Mouse (Mus musculus) hindbrain, postnatal 0 days (tissue): ENCODE results near the gene Myo3b. TPM values are rescaled to one million over a fixed set of nuclear protein-coding genes. Genes with fewer than 3 reads are reported as not detected.

Source experiments
- ATAC-seq: fragments of 200-750 bp; cut with Nextera tagmentation; 2 replicates; pipeline ENCODE4 v1.8.0; 2017; ENCODE audit warnings: mild to moderate bottlenecking, moderate TSS enrichment, moderate library complexity
- DNase-seq: peaks from one replicate; pipeline ENCODE4 v3.0.0-alpha.2; 2015; ENCODE audit warnings: low spot score
- H3K27ac ChIP-seq: fragments of 300-500 bp; sonication (generic); 2 replicates; pipeline ENCODE4 v1.5.1; 2014; ENCODE audit warnings: mild to moderate bottlenecking
- H3K27me3 ChIP-seq: fragments of 300-500 bp; sonication (generic); 2 replicates; pipeline ENCODE4 v1.6.1; 2014; ENCODE audit warnings: low read length, mixed read lengths; ENCODE audit not compliant: insufficient read depth
- H3K36me3 ChIP-seq: fragments of 300-500 bp; sonication (generic); 2 replicates; pipeline ENCODE4 v1.6.1; 2014; ENCODE audit warnings: low read length, mixed read lengths; ENCODE audit not compliant: insufficient read depth
- H3K4me1 ChIP-seq: fragments of 300-500 bp; sonication (generic); 2 replicates; pipeline ENCODE4 v1.6.1; 2014; ENCODE audit warnings: antibody characterized with exemption, low read length, mixed read lengths; ENCODE audit not compliant: insufficient read depth
- H3K4me2 ChIP-seq: fragments of 300-500 bp; sonication (generic); 2 replicates; pipeline ENCODE4 v1.6.1; 2014; ENCODE audit warnings: low read depth, mild to moderate bottlenecking, low read length, moderate library complexity, mixed read lengths
- H3K4me3 ChIP-seq: fragments of 300-500 bp; sonication (generic); 2 replicates; pipeline ENCODE4 v1.5.1; 2014; ENCODE audit warnings: low read length
- H3K9ac ChIP-seq: fragments of 300-500 bp; sonication (generic); replicated peaks from 2 replicates; pipeline ENCODE4 v1.6.1; 2014; ENCODE audit warnings: mild to moderate bottlenecking, low read length, moderate library complexity, mixed read lengths
- H3K9me3 ChIP-seq: fragments of 300-500 bp; sonication (generic); 2 replicates; pipeline ENCODE4 v1.6.1; 2016; ENCODE audit warnings: low read length, mixed read lengths
- CTCF ChIP-seq: IDR thresholded peaks from 2 replicates; pipeline ENCODE4 v1.5.1; 2016; ENCODE audit warnings: antibody characterized with exemption, control low read depth, low read depth
- WGBS: fragments of 180-500 bp; shearing (Covaris S2); extraction: QIAGEN DNeasy Blood & Tissue Kit; methylation state at CpG from one replicate; pipeline ENCODE4 v1.1.7; 2014; 5-methylcytosine and 5-hydroxymethylcytosine counted together
- polyA plus RNA-seq: library from polyadenylated mRNA; unstranded; fragments of >200 nt; fragmentation: Nextera tagmentation; extraction: Ambion mirVana; gene quantifications from 2 replicates; pipeline ENCODE4 v1.2.1, GENCODE M21; 2015
- total RNA-seq: library from RNA; depleted of rRNA; stranded (reverse); fragments of >200 nt; gene quantifications from 2 replicates; pipeline ENCODE4 v1.2.3, GENCODE M21; 2014

The Myo3b gene
- total and polyA plus RNA-seq, 2 experiments from 2014 or later = 0.16 to 0.47 TPM

- DNase-seq (no peak), ATAC-seq (no peak)
- TF ChIP-seq CTCF = no peak
- no peak overlapping the region for H3K9ac ChIP-seq
- no peak overlapping the region for H3K4me2 ChIP-seq
- H3K4me1 ChIP-seq = no peaks in the 10 kb centered on the region; the same call in 1 of the 2 replicates
- H3K27me3 ChIP-seq = no peaks in the 10 kb centered on the region
- no peaks in the 10 kb centered on the region for H3K36me3 ChIP-seq
- no peak overlapping the region for H3K4me3 ChIP-seq
- no peaks in the 10 kb centered on the region for H3K9me3 ChIP-seq
- 78% methylated on average over 6 of the region's 6 CpGs for WGBS
- no peak overlapping the region for H3K27ac ChIP-seq
Observed at GRCm38 (mm10) chr2:70400321-70400720, 361.4 kb downstream of the Myo3b start.

GRCm38 (mm10) chr2:70404301-70404700 lies 365.4 kb downstream of the Myo3b start:
- Histone ChIP-seq H3K4me3 (no peak overlapping the region), H3K27ac (no peak overlapping the region), H3K4me2 (no peak overlapping the region), H3K36me3 (no peaks in the 10 kb centered on the region), H3K4me1 (peaks cover 5% of the 10 kb centered on the region; the same call in 1 of the 2 replicates), H3K27me3 (no peaks in the 10 kb centered on the region), H3K9ac (no peak overlapping the region), H3K9me3 (no peaks in the 10 kb centered on the region)
- TF ChIP-seq CTCF = no peak
- 47% methylated on average over 2 of the region's 2 CpGs for WGBS
- ATAC-seq (no peak), DNase-seq (no peak)

- Histone ChIP-seq H3K27ac (no peak overlapping the region), H3K36me3 (no peaks in the 10 kb centered on the region), H3K27me3 (no peaks in the 10 kb centered on the region), H3K9me3 (no peaks in the 10 kb centered on the region), H3K4me2 (no peak overlapping the region), H3K9ac (no peak overlapping the region), H3K4me3 (no peak overlapping the region), H3K4me1 (peaks cover 5% of the 10 kb centered on the region; the same call in 1 of the 2 replicates)
- no peak for ATAC-seq
- no peak for TF ChIP-seq CTCF
- 25% methylated on average over 5 of the region's 5 CpGs for WGBS
- peak; percentile 28 for DNase-seq
Observed at GRCm38 (mm10) chr2:70406846-70407245, 367.9 kb downstream of the Myo3b start.

GRCm38 (mm10) chr2:70407729-70408128 lies 368.8 kb downstream of the Myo3b start:
- Histone ChIP-seq H3K4me2 (no peak overlapping the region), H3K27me3 (no peaks in the 10 kb centered on the region), H3K36me3 (no peaks in the 10 kb centered on the region), H3K4me3 (no peak overlapping the region), H3K9ac (no peak overlapping the region), H3K4me1 (peaks cover 5% of the 10 kb centered on the region; the same call in 1 of the 2 replicates), H3K27ac (no peak overlapping the region), H3K9me3 (no peaks in the 10 kb centered on the region)
- TF ChIP-seq CTCF = no peak
- WGBS = 59% methylated on average over 5 of the region's 5 CpGs
- ATAC-seq (no peak), DNase-seq (peak; percentile 32)

- WGBS = 32% methylated on average over 4 of the region's 4 CpGs
- Histone ChIP-seq H3K36me3 (no peaks in the 10 kb centered on the region), H3K4me2 (no peak overlapping the region), H3K9me3 (no peaks in the 10 kb centered on the region), H3K4me1 (peaks cover 5% of the 10 kb centered on the region; the same call in 1 of the 2 replicates), H3K27ac (peak overlapping the region; percentile 23; the same call in 1 of the 2 replicates), H3K4me3 (no peak overlapping the region), H3K27me3 (no peaks in the 10 kb centered on the region), H3K9ac (no peak overlapping the region)
- DNase-seq (peak; percentile 73), ATAC-seq (peak; percentile 73; the same call in 1 of the 2 replicates)
- no peak for TF ChIP-seq CTCF
Observed at GRCm38 (mm10) chr2:70410298-70410885, 371.5 kb downstream of the Myo3b start.

GRCm38 (mm10) chr2:70412315-70412714 lies 373.4 kb downstream of the Myo3b start:
- Histone ChIP-seq H3K9me3 (no peaks in the 10 kb centered on the region), H3K27ac (no peak overlapping the region), H3K36me3 (no peaks in the 10 kb centered on the region), H3K9ac (no peak overlapping the region), H3K27me3 (no peaks in the 10 kb centered on the region), H3K4me3 (no peak overlapping the region), H3K4me1 (peaks cover 3% of the 10 kb centered on the region; the same call in 1 of the 2 replicates), H3K4me2 (no peak overlapping the region)
- DNase-seq (no peak), ATAC-seq (no peak)
- no peak for TF ChIP-seq CTCF
- 82% methylated on average over 13 of the region's 13 CpGs for whole genome bisulfite sequencing

- DNase-seq = no peak
- WGBS = 85% methylated on average over 1 of the region's 1 CpGs
- Histone ChIP-seq H3K4me1 (no peaks in the 10 kb centered on the region), H3K36me3 (no peaks in the 10 kb centered on the region), H3K9me3 (no peaks in the 10 kb centered on the region), H3K4me2 (no peak overlapping the region), H3K27ac (no peak overlapping the region), H3K4me3 (no peak overlapping the region), H3K27me3 (no peaks in the 10 kb centered on the region), H3K9ac (no peak overlapping the region)
- ATAC-seq = no peak
- TF ChIP-seq CTCF = no peak
Observed at GRCm38 (mm10) chr2:70414386-70414785, 375.5 kb downstream of the Myo3b start.
